Mouse (Mus musculus) G1E (cell line): ENCODE measurements around the gene Mtmr12.

Experiments used
- CTCF ChIP-seq: IDR thresholded peaks from 2 replicates; pipeline ENCODE4 v1.5.1; 2012; ENCODE audit warnings: low read depth, low read length, inconsistent platforms, mixed read lengths
- GATA1 ChIP-seq: IDR thresholded peaks from 2 replicates; pipeline ENCODE4 v1.6.1; 2012; ENCODE audit warnings: borderline replicate concordance, low read length, inconsistent platforms, mixed read lengths
- GATA2 ChIP-seq: IDR thresholded peaks from 2 replicates; pipeline ENCODE4 v1.6.1; 2012; ENCODE audit warnings: low read depth, low read length, inconsistent platforms, borderline replicate concordance
- POLR2AphosphoS5 ChIP-seq: IDR thresholded peaks from 2 replicates; pipeline ENCODE4 v1.6.1; 2012; ENCODE audit warnings: low read depth, low read length, inconsistent platforms; ENCODE audit not compliant: insufficient replicate concordance
- TAL1 ChIP-seq: conservative IDR thresholded peaks from 2 replicates; pipeline ENCODE4 v1.6.1; 2012; ENCODE audit warnings: low read depth, low read length, inconsistent platforms, mixed read lengths

DNA sequence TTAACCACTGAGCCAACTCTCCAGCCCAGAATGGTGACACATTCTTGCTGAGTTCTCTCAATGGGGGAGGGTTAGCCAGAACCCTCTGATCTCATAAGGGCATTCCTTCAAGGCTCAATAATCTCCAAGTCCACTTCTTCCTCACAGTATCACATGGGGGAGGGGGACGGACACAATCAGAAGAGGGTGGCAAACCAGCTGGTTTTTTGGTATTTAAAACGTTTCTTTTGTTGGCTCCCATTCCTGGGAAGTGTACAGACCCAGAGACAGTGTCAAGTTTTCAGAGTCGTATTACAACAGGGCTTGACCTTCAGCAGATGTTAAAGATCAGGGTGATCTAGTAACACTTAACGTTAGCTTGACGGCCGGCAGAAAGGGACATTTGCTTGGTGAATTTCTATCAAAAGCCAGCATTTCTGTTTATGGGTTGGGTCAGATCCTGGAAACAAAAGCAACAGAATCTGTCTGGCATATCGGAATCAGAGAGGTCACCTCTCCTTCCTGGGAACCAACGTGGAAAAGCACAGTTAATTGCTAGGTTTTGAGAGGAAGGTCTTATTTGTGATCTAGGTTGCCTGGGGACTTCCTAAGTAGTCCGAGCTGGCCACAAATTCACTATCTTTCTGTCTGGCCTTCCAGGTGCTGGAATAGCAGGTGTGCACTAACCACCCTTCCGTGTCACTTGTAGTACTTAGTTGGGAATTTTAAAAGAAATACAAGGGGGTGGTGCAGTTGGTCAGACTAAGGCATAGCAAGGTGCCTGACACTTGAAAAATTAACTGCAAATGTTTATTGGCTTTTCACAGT lies 1.1 kb upstream of the Mtmr12 start:
- TF ChIP-seq TAL1 (no peak), CTCF (no peak), GATA2 (no peak), GATA1 (no peak), POLR2AphosphoS5 (no peak)
